Mouse (Mus musculus) CH12.LX (cell line): ENCODE data around the gene Dlg1. TPM values are rescaled to one million over a fixed set of nuclear protein-coding genes. Genes with fewer than 3 reads are reported as not detected.
A peak's percentile ranks its signal among the peaks of the same experiment; 100 is the strongest.

Experiments
- DNase-seq: peaks from one replicate; pipeline ENCODE4 v3.0.0-alpha.2; 2013; ENCODE audit errors: extremely low read depth
- H3K27ac ChIP-seq: 2 replicates; pipeline ENCODE4 v1.5.1; 2012; ENCODE audit warnings: low read depth, mild to moderate bottlenecking, control low read depth, moderate library complexity; ENCODE audit not compliant: insufficient read depth
- H3K27me3 ChIP-seq: replicated peaks from 2 replicates; pipeline ENCODE3; 2012; ENCODE audit warnings: inconsistent platforms
- H3K36me3 ChIP-seq, 2 experiments: replicated peaks in 1 of 2; 2 replicates each; pipeline versions ENCODE3 to v1.6.1; 2012; ENCODE audit warnings: inconsistent platforms in 1 of 2, low read length in 1 of 2, mild to moderate bottlenecking in 1 of 2, mixed read lengths in 1 of 2, moderate library complexity in 1 of 2; ENCODE audit not compliant: control insufficient read depth in 1 of 2, insufficient read depth in 1 of 2
- H3K4me1 ChIP-seq, 2 experiments: 2 replicates each; pipeline ENCODE4 v1.6.1; 2012; ENCODE audit warnings: inconsistent platforms in 1 of 2, moderate library complexity in 1 of 2; ENCODE audit not compliant: insufficient read depth in 2 of 2, control insufficient read depth in 1 of 2
- H3K4me2 ChIP-seq: 2 replicates; pipeline ENCODE4 v1.6.1; 2012; ENCODE audit warnings: low read depth, mild to moderate bottlenecking, control low read depth; ENCODE audit not compliant: poor library complexity, insufficient read depth, severe bottlenecking
- H3K4me3 ChIP-seq, 3 experiments: fragments of 150-350 bp in 1 of 3; sonication (generic) in 1 of 3; replicated peaks in 1 of 3; 2 replicates each; pipeline versions ENCODE3 to v1.5.1; 2011 to 2012; ENCODE audit warnings: low read depth in 2 of 3, low read length in 2 of 3, mild to moderate bottlenecking in 2 of 3, moderate library complexity in 2 of 3, control low read depth in 1 of 3, improper control_type of control experiment in 1 of 3, inconsistent platforms in 1 of 3, mixed read lengths in 1 of 3; ENCODE audit not compliant: poor library complexity in 1 of 3
- H3K79me2 ChIP-seq: replicated peaks from 2 replicates; pipeline ENCODE4 v1.6.1; 2012; ENCODE audit warnings: mild to moderate bottlenecking, moderate library complexity; ENCODE audit not compliant: control insufficient read depth, poor library complexity, insufficient read depth, severe bottlenecking; ENCODE audit errors: extremely low read depth
- H3K9ac ChIP-seq: 2 replicates; pipeline ENCODE4 v1.6.1; 2012; ENCODE audit warnings: low read depth, mild to moderate bottlenecking, control low read depth, moderate library complexity; ENCODE audit not compliant: insufficient read depth
- H3K9me3 ChIP-seq: replicated peaks from 2 replicates; pipeline ENCODE3; 2012; ENCODE audit warnings: low read length, inconsistent platforms, mixed read lengths
- BHLHE40 ChIP-seq: IDR thresholded peaks from 2 replicates; pipeline ENCODE4 v1.6.1; 2011; ENCODE audit warnings: mild to moderate bottlenecking, low read depth, low read length, improper control_type of control experiment
- CHD1 ChIP-seq: IDR thresholded peaks from 2 replicates; pipeline ENCODE4 v1.6.1; 2012; ENCODE audit warnings: low read depth, low read length, improper control_type of control experiment, inconsistent platforms
- CHD2 ChIP-seq: IDR thresholded peaks from 2 replicates; pipeline ENCODE4 v1.6.1; 2011; ENCODE audit warnings: low read length, improper control_type of control experiment
- CTCF ChIP-seq, 2 experiments: IDR thresholded peaks in 1 of 2; conservative IDR thresholded peaks in 1 of 2; 2 replicates each; pipeline ENCODE4 v1.5.1; 2011 to 2012; ENCODE audit warnings: low read depth in 2 of 2, low read length in 2 of 2, improper control_type of control experiment in 1 of 2, inconsistent platforms in 1 of 2, mild to moderate bottlenecking in 1 of 2, moderate library complexity in 1 of 2
- E2F4 ChIP-seq: IDR thresholded peaks from 2 replicates; pipeline ENCODE4 v1.6.1; 2011; ENCODE audit warnings: low read depth, low read length, improper control_type of control experiment; ENCODE audit not compliant: insufficient replicate concordance
- ELF1 ChIP-seq: IDR thresholded peaks from 2 replicates; pipeline ENCODE4 v1.6.1; 2014; ENCODE audit warnings: low read depth, mild to moderate bottlenecking, inconsistent platforms, low read length, improper control_type of control experiment
- EP300 ChIP-seq: IDR thresholded peaks from 2 replicates; pipeline ENCODE4 v1.6.1; 2011; ENCODE audit warnings: low read length, improper control_type of control experiment
- ETS1 ChIP-seq: conservative IDR thresholded peaks from 2 replicates; pipeline ENCODE4 v1.6.1; 2012; ENCODE audit warnings: low read depth, mild to moderate bottlenecking, inconsistent platforms, low read length, improper control_type of control experiment, moderate library complexity
- GABPA ChIP-seq: IDR thresholded peaks from 2 replicates; pipeline ENCODE4 v1.6.1; 2012; ENCODE audit warnings: low read depth, low read length, improper control_type of control experiment, inconsistent platforms; ENCODE audit not compliant: insufficient replicate concordance
- HCFC1 ChIP-seq: IDR thresholded peaks from 2 replicates; pipeline ENCODE4 v1.6.1; 2012; ENCODE audit warnings: low read depth, mild to moderate bottlenecking, inconsistent platforms, low read length, improper control_type of control experiment
- IRF4 ChIP-seq: IDR thresholded peaks from 2 replicates; pipeline ENCODE4 v1.6.1; 2014; ENCODE audit warnings: low read depth, mild to moderate bottlenecking, inconsistent platforms, low read length, improper control_type of control experiment
- JUN ChIP-seq: IDR thresholded peaks from 2 replicates; pipeline ENCODE4 v1.6.1; 2011; ENCODE audit warnings: low read depth, mild to moderate bottlenecking, low read length, improper control_type of control experiment, moderate library complexity; ENCODE audit not compliant: insufficient read depth
- JUND ChIP-seq: conservative IDR thresholded peaks from 2 replicates; pipeline ENCODE4 v1.6.1; 2011; ENCODE audit warnings: low read depth, low read length, improper control_type of control experiment
- KAT2A ChIP-seq: IDR thresholded peaks from 2 replicates; pipeline ENCODE4 v1.6.1; 2012; ENCODE audit warnings: low read length, improper control_type of control experiment, inconsistent platforms; ENCODE audit not compliant: insufficient replicate concordance
- MAFK ChIP-seq: IDR thresholded peaks from 2 replicates; pipeline ENCODE4 v1.6.1; 2011; ENCODE audit warnings: low read length, improper control_type of control experiment; ENCODE audit not compliant: insufficient replicate concordance
- MAX ChIP-seq: IDR thresholded peaks from 2 replicates; pipeline ENCODE4 v1.6.1; 2011; ENCODE audit warnings: low read length, improper control_type of control experiment
- MAZ ChIP-seq: IDR thresholded peaks from 2 replicates; pipeline ENCODE4 v1.6.1; 2012; ENCODE audit warnings: low read depth, mild to moderate bottlenecking, inconsistent platforms, low read length, improper control_type of control experiment, moderate library complexity
- MEF2A ChIP-seq: IDR thresholded peaks from 2 replicates; pipeline ENCODE4 v1.6.1; 2014; ENCODE audit warnings: low read depth, mild to moderate bottlenecking, inconsistent platforms, low read length, improper control_type of control experiment, borderline replicate concordance
- MXI1 ChIP-seq: IDR thresholded peaks from 2 replicates; pipeline ENCODE4 v1.6.1; 2011; ENCODE audit warnings: mild to moderate bottlenecking, low read depth, low read length, improper control_type of control experiment
- MYC ChIP-seq: IDR thresholded peaks from 2 replicates; pipeline ENCODE4 v1.6.1; 2011; ENCODE audit warnings: low read depth, mild to moderate bottlenecking, improper control_type of control experiment, low read length
- NELFE ChIP-seq: IDR thresholded peaks from 2 replicates; pipeline ENCODE4 v1.6.1; 2011; ENCODE audit warnings: low read depth, low read length, improper control_type of control experiment
- NRF1 ChIP-seq: IDR thresholded peaks from 2 replicates; pipeline ENCODE4 v1.6.1; 2014; ENCODE audit warnings: low read depth, mild to moderate bottlenecking, inconsistent platforms, low read length, improper control_type of control experiment, moderate library complexity
- PAX5 ChIP-seq: IDR thresholded peaks from 2 replicates; pipeline ENCODE4 v1.6.1; 2012; ENCODE audit warnings: low read length, inconsistent platforms, mixed read lengths
- POLR2A ChIP-seq: IDR thresholded peaks from 2 replicates; pipeline ENCODE4 v1.6.1; 2011; ENCODE audit warnings: low read depth, mild to moderate bottlenecking, improper control_type of control experiment, low read length
- POLR2AphosphoS2 ChIP-seq: IDR thresholded peaks from 2 replicates; pipeline ENCODE4 v1.6.1; 2011; ENCODE audit warnings: low read depth, low read length, improper control_type of control experiment
- RAD21 ChIP-seq: IDR thresholded peaks from 2 replicates; pipeline ENCODE4 v1.6.1; 2011; ENCODE audit warnings: low read depth, mild to moderate bottlenecking, low read length, improper control_type of control experiment, moderate library complexity
- RCOR1 ChIP-seq: conservative IDR thresholded peaks from 2 replicates; pipeline ENCODE4 v1.6.1; 2012; ENCODE audit warnings: low read depth, mild to moderate bottlenecking, inconsistent platforms, low read length, improper control_type of control experiment
- SIN3A ChIP-seq: IDR thresholded peaks from 2 replicates; pipeline ENCODE4 v1.6.1; 2012; ENCODE audit warnings: low read length, improper control_type of control experiment, inconsistent platforms
- SMC3 ChIP-seq: IDR thresholded peaks from 2 replicates; pipeline ENCODE4 v1.6.1; 2011; ENCODE audit warnings: low read depth, low read length, improper control_type of control experiment
- TBP ChIP-seq: conservative IDR thresholded peaks from 2 replicates; pipeline ENCODE4 v1.6.1; 2011; ENCODE audit warnings: low read depth, low read length, improper control_type of control experiment
- TCF12 ChIP-seq: IDR thresholded peaks from 2 replicates; pipeline ENCODE4 v1.6.1; 2014; ENCODE audit warnings: low read depth, mild to moderate bottlenecking, inconsistent platforms, low read length, improper control_type of control experiment
- UBTF ChIP-seq: IDR thresholded peaks from 2 replicates; pipeline ENCODE4 v1.6.1; 2012; ENCODE audit warnings: low read depth, mild to moderate bottlenecking, inconsistent platforms, low read length, improper control_type of control experiment, moderate library complexity
- USF1 ChIP-seq: IDR thresholded peaks from 2 replicates; pipeline ENCODE4 v1.6.1; 2014; ENCODE audit warnings: low read depth, mild to moderate bottlenecking, inconsistent platforms, low read length, improper control_type of control experiment
- USF2 ChIP-seq: conservative IDR thresholded peaks from 2 replicates; pipeline ENCODE4 v1.6.1; 2011; ENCODE audit warnings: low read depth, low read length, improper control_type of control experiment
- ZC3H11A ChIP-seq: IDR thresholded peaks from 2 replicates; pipeline ENCODE4 v1.6.1; 2012; ENCODE audit warnings: low read depth, mild to moderate bottlenecking, inconsistent platforms, low read length, improper control_type of control experiment
- ZKSCAN1 ChIP-seq: IDR thresholded peaks from 2 replicates; pipeline ENCODE4 v1.6.1; 2012; ENCODE audit warnings: low read depth, inconsistent platforms, low read length, improper control_type of control experiment, borderline replicate concordance
- ZNF384 ChIP-seq: IDR thresholded peaks from 2 replicates; pipeline ENCODE4 v1.6.1; 2012; ENCODE audit warnings: low read depth, low read length, improper control_type of control experiment, inconsistent platforms
- dilution Hi-C: fragments of 300-500 bp; cut with MboI; formaldehyde crosslinking; loops from 2 replicates; pipeline ENCODE4 v1.14.3; 2020; ENCODE audit warnings: low sequenced_read_pairs; ENCODE audit not compliant: extremely low pct_unique_long_range_greater_than_20kb, extremely low pct_ligation_motif_present
- in situ Hi-C: fragments of 300-500 bp; cut with MboI; formaldehyde crosslinking; loops from 3 replicates; pipeline ENCODE4 v1.14.3; 2019; ENCODE audit warnings: low sequenced_read_pairs, low pct_ligation_motif_present, low pct_unique_long_range_greater_than_20kb, mixed read lengths
- polyA plus RNA-seq: library from polyadenylated mRNA; unstranded; fragments of >175 nt; gene quantifications from 2 replicates; pipeline ENCODE4 v1.2.1, GENCODE M21; 2012; ENCODE audit warnings: low read depth; ENCODE audit not compliant: insufficient read length
- total RNA-seq, 2 experiments: library from RNA; depleted of rRNA; stranded (reverse); fragments of 300-350 nt in 1 of 2; fragments of >200 nt in 1 of 2; gene quantifications; 2 replicates each; pipeline ENCODE4 v1.2.3; 2012 to 2014

The Dlg1 gene
- total RNA-seq (2012; rRNA removed) (28.7 and 29.0 TPM in 2 replicates), total RNA-seq (2014; rRNA removed) (37.4 and 45.7 TPM in 2 replicates), polyA plus RNA-seq (40.7 and 47.9 TPM in 2 replicates)

DNA sequence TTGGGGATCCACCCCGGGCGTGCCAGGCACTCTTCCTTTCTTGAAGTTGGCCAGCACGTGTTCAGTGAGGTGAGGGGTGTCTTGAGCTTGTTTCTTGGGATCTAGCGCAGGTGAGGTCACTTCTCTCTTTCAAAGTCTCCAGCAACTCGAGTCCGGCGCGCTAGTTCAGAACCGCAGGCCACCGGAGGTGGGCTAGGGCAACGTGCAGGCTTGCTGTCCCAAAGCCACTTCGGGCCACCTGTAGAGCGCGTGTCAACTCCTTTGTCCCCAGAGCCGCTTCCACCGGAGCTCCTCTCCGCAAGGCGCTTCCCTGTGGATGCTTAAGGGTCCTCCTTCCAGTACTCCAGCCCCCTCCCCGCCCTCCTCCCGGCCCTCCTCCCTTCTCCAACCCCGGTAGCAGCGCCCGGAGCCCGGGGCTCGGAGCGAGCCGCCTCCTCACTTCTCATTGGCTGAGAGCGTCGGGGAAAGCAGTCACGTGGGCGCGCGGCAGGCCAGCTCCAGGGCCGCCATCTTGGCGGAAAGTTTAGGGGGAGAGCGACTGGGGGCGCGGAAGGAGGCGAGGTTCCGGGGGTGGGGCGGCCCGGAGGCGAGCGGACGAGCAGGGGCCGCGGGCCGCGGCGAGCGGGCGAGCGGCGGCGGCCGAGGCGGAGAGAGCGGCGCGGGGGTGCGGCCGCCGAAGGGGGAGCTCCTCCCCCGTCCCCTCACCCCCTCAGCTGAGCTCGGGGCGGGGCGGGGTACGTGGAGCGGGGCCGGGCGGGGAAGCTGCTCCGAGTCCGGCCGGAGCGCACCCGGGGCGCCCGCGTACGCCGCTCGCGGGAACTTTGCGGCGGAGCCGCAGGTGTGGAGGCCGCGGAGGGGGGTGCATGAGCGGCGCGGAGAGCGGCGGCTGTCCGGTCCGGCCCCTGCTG lies at the start of gene Dlg1:
Gene Dlg1 (plus strand): TSS at position 65 of the 908 bp plus-strand sequence.
- dilution Hi-C loops: no loop called here
- peaks cover 10% of the 10 kb centered on the region; the same call in 1 of the 2 replicates for H3K79me2 ChIP-seq
- peak within 1 kb of the TSS; percentile 27 for H3K27ac ChIP-seq
- peak; percentile 92 for DNase-seq
- peaks cover 2 to 36% of the 10 kb centered on the region in 2 experiments for H3K4me1 ChIP-seq
- peaks cover 3 to 25% of the 10 kb centered on the region in 2 experiments for H3K36me3 ChIP-seq
- H3K4me2 ChIP-seq: peak within 1 kb of the TSS; percentile 99
- peak within 1 kb of the TSS; percentile 85 for H3K9ac ChIP-seq
- in situ Hi-C loops: no loop called here
- H3K4me3 ChIP-seq: peak within 1 kb of the TSS; percentile 64 to 95 (median 75)
- H3K9me3 ChIP-seq: no peaks in the 10 kb centered on the region
- no peaks in the 10 kb centered on the region for H3K27me3 ChIP-seq
- TF ChIP-seq HCFC1 (peak; percentile 65), NELFE (peak; percentile 86), KAT2A (0 out of 2 replicates have a peak, but pooled peaks have one; percentile 19), JUND (no peak), JUN (no peak), BHLHE40 (peak; percentile 84), MXI1 (peak; percentile 96), ETS1 (no peak; the same call in 1 of the 2 replicates), MAX (peak; percentile 94), CTCF (conservative IDR thresholded peaks at IDR 0.05 in 1 of 2, IDR thresholded peaks at IDR 0.05 in 1 of 2; ENCODE audit: low read depth in 2 of 2, low read length in 2 of 2) (no peak), SIN3A (peak; percentile 88), CHD1 (peak; percentile 84), RAD21 (no peak; the same call in 1 of the 2 replicates), E2F4 (no peak), USF1 (peak; percentile 98), TCF12 (peak; percentile 79), TBP (0 out of 2 replicates have a peak, but pooled peaks have one; percentile 4), ZKSCAN1 (no peak), CHD2 (no peak), EP300 (no peak; the same call in 1 of the 2 replicates), USF2 (peak; percentile 88), MAZ (peak; percentile 94), POLR2AphosphoS2 (0 out of 2 replicates have a peak, but pooled peaks have one; percentile 63), ELF1 (peak; percentile 76), NRF1 (peak; percentile 56), IRF4 (peak; percentile 46; the same call in 1 of the 2 replicates), PAX5 (no peak), POLR2A (peak; percentile 90), MAFK (no peak), SMC3 (no peak), RCOR1 (no peak; the same call in 1 of the 2 replicates), ZNF384 (0 out of 2 replicates have a peak, but pooled peaks have one; percentile 2), MEF2A (0 out of 2 replicates have a peak, but pooled peaks have one; percentile 47), ZC3H11A (no peak), UBTF (peak; percentile 97; the same call in 1 of the 2 replicates), MYC (peak; percentile 91), GABPA (no peak)
